Mouse (Mus musculus): ENCODE results near the gene Slc35a5. TPM values are rescaled to one million over a fixed set of nuclear protein-coding genes. Genes with fewer than 3 reads are reported as not detected.

The Slc35a5 gene
- total RNA-seq, 2 experiments from 2014 or later, result 49.5 to 52.3 TPM

DNA sequence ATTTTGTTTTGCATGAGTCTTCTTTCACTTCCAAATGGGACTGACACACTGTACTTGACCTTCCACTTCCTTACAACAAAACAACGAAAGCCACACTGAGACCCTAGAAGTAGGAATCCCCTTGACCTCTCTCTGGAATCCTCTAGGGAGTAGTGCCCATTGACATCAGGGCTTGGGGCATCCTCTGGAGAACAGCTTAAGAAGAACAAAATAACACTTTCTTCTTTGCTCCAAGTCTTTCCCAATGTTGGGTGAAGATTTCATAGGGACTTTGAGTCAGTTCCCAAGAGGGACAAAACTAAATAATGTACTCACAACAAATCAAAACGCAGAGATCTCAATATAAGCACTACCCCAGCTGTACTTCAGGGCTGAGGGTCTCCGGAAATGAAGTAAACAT, 39.7 kb downstream of the Slc35a5 start:
- no peak for DNase-seq
- intact Hi-C loops (cut with DNase I), result no loop called here

DNA sequence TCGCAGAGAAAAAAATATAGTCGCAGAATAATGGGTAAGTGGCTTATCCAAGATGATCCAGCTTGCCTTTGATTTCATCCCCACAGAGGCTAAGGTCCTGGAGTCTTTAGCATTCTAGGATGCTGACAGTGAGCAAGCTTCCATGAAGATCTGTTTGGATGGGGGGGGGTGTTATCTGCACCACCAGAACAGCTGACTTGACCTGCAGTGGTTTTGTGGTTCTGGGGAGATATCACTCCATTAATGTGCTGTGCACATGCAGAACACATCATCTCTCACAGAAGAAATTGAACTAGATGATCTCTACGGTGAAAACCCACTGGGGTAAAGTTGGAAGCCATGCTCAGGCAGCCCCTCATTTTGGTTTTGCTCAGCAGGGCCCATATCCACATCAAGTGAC, 41.3 kb downstream of the Slc35a5 start:
- intact Hi-C loops (cut with DNase I), result no loop called here
- no peak for DNase-seq

DNA sequence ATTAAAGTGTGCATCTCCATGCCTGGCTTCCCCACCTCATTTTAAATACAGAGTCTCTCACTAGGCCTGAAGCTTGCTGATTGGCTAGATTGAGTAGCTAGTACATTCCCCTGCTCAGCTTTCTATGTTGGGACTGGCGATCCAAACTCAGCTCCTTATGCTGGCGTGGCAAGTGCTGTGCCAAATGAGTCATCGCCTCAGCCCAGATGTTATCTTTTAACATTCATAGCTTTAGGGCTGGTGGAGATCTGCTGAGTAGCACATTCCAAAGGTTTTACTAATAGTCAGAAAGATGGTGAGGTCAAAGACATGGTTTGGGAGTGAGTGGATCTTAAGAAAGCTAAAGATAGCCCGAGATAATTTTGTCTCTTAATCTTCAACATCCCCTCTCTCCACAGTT, 48.0 kb downstream of the Slc35a5 start:
- intact Hi-C loops (cut with DNase I), result no loop called here
- no peak for DNase-seq

DNA sequence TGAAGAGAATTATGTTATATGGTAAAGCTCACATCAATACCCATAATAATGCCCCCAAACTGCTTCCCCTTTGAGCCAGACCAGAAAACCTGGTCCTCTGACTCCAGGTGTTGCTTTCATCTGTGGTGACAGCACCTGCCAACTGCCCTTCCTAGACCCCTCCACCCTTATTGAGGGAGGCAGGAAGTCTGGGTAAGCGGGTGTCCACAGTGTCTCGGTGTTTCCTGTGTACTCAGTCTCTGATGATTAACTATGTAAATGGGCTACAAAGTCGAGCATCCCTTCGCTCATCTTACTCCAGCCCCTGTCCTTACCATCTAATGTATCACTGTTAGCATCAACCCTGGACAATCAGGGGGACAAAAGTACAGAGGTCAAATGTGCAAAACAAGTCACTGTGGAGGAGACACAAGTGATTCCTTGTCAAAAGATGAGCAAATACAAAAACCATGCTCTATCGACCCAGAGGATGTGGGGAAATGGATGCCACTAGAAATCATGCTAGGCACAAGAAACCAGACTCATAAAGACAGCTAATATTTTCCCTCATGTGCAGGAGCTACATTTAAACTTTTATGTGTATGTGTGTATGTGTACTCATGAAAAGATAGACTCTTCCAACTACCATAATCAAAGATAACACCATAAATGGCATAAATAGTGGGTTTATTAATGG, 50.2 kb downstream of the Slc35a5 start:
- no peak for DNase-seq
- intact Hi-C loops (cut with DNase I), result no loop called here

DNA sequence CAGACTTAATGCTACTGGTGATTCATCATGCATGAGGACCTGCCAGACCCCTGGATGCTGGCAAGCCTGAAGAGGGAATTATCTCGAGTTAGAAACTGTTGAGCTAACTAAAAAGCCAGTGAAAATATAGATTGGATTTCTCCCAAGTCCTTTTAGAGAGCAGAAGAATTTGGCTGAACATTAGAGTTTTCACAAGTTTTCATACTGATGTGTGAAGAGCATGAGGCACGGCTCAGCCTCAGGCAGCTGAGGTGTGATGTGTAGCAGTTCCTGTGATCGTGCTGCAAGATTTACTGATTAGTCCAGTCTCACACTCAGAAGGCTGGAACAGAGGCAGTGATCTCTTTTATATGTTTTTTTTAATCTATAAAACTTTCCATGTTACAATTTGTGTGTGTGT, 53.5 kb downstream of the Slc35a5 start:
- no peak for DNase-seq
- intact Hi-C loops (cut with DNase I), result no loop called here

DNA sequence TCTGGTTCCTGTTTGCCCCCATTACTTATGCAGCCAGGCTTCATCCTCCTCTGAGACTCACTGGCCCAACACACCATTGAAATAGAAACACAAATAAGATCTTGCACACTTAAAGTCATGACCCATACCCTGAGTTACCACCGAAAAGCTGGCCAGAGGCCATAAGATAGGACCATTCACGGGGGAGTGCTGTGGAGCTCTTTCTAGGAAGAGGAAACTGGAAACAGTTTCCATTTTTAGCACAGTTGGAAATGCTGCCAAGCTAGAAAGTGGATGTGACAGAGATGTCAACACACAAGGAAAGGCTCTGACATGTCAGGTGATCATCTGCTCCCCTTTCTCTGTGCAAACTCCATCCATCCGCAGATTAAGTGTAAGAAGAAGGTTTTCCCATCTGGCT, 57.6 kb downstream of the Slc35a5 start:
- intact Hi-C loops (cut with DNase I), result no loop called here

DNA sequence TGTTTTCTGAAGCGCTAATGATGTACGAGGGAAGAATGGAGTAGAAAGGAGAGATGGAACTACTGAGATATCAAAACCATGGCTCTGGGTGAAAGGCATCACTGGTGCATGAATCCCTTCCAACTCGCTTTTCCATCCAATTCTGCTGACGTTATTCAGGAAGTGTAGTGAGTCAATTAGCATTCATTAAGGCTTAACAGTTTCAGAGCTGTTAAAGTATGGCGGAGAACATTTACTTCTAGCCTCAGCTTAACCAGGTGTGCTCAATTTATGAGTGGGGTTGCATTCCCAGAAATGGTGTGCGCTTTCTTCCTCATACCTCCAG, 59.7 kb downstream of the Slc35a5 start:
- intact Hi-C loops (cut with DNase I), result no loop called here
- no peak for DNase-seq

More for the DNA sequence above, 57.6 kb downstream of the Slc35a5 start:
- no peak for DNase-seq

DNA sequence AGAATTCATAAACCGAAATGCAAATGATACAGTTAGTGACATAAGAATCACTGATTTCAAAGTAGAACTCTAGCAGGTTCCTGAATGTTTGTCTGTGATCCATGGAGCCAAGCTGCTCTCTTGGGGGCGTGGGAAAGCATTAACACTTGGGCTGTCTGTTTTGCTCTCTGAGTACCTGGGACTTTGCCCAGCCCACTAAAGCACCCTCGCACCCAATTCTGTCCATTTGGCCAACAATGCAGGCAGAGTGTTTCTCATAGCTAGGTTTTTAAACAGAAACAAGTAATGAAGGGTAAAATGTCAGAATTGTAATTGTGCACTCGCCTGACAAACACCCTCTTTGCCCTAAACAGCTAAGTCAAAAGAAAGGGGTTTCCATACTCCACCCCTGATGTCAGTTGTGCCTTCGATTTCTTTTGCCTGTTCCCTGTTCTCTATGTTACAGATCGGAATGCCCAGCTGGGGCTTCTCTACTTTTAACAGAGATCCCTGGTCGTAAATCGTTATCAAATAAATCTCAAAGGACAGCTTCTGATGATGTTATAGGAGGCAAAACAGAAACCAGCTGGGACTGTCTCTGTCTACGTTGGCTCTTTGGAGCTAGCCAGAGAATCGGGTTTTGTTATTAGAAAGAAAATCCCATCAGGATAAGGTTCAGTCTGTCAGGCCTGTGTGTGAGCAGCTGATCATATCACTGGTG, 60.2 kb downstream of the Slc35a5 start:
- DNase-seq, result no peak
- intact Hi-C loops (cut with DNase I), result no loop called here

DNA sequence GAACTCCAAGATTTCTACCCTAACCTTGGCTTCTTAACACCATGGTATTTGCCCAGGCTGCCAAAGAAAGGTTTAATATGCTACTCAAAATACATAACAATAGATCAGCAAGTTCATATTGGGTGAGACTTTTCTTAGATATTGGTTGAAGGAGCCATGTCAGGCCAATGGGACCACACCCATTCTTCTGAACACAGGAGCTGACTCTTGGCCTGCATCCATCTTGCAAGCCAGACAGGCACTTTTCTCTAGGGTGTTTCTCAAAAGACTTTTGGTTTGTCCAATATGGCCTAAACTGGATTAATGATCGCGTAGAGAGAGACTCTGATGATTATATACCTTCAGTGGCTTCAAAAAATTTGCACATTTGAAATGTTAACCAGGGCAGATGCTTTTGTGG, 61.0 kb downstream of the Slc35a5 start:
- no peak for DNase-seq
- intact Hi-C loops (cut with DNase I), result no loop called here

DNA sequence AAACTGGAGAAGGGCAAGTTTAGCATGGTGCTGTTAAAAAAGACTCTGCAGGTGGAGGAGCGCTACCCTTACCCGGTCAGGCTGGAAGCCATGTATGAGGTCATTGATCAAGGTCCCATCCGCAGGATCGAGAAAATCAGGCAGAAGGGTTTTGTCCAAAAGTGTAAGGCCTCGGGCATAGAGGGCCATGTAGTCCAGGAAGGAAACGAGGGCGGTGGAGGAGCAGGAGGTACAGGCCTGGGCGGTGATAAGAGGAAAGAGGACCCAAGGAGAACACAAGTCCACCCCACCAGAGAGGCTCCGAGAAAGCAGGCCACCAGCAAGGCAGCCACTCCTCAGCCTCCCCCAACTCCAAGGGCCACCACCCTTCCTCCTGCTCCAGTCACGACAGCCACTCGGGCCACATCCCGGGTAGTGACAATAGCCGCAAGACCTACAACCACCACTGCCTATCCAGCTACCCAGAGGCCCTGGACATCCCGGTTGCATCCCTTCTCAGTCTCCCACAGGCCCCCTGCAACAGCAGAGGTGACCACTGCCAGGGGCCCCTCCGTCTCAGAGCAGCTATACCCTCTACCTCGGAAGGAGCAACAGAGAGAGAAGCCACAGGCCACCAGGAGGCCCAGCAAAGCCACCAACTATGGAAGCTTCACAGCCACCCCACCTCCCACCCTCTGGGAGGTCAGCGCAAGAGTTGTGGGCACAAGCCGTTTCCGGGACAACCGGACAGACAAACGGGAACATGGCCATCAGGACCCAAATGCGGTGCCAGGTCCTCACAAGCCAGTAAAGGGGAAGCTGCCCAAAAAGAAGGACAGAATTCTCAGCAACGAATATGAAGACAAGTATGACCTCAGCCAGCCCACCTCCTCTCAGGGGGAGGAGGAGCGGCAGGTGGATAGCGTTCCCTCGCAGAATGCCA, 62.7 kb downstream of the Slc35a5 start:
- peak; percentile 37 for DNase-seq
- intact Hi-C loops (cut with DNase I), result no loop called here

DNA sequence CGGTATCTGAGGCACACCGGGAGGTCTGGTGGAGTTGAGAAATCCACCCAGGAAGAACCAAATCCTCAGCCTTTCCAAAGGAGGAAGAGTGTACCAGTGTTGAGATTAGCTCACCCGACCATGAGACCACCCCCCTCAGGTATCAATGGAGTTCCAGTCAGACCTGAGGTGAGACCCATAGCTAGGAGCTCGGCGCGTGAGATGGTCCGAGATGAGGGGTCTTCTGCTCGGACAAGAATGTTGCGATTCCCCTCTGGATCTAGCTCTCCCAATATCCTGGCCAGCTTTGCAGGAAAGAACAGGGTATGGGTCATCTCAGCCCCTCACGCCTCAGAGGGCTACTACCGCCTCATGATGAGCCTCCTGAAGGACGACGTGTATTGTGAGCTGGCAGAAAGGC, 63.5 kb downstream of the Slc35a5 start:
- intact Hi-C loops (cut with DNase I), result no loop called here
- no peak for DNase-seq

DNA sequence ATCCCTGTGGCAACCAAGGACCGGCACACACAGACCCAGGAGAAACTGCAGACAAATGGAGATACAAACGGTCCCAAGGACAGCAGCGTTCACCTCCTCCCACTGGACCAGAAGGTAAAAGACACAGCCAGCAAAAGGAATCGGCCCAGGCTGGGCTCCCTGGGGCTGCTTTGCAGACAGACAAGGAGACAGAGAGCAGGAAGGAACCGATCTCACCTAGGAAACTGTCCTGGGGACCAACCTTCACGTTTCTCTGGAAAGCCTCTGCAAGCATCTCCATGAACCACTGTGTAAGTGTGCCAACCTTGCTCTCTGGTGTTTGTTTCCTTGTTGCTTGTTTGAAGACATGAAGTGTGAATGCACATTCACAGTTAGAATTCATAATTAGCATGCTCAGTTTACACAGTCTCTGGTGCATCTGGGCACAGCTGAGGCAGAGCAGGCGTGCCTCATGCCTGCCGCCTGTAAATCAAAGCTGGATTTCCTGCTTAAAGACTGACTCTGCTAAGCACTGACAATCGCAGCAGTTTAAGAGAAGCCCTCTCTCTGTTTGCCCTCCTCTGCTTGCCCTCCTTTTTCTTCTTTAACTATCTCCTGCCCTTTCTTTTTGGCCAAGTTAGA, 64.3 kb downstream of the Slc35a5 start:
- intact Hi-C loops (cut with DNase I), result loop anchor here (5.0 kb wide), 2 partner anchors 327 to 352 kb away; partner anchors contain the start of gene Cd200r1
- DNase-seq, result no peak

DNA sequence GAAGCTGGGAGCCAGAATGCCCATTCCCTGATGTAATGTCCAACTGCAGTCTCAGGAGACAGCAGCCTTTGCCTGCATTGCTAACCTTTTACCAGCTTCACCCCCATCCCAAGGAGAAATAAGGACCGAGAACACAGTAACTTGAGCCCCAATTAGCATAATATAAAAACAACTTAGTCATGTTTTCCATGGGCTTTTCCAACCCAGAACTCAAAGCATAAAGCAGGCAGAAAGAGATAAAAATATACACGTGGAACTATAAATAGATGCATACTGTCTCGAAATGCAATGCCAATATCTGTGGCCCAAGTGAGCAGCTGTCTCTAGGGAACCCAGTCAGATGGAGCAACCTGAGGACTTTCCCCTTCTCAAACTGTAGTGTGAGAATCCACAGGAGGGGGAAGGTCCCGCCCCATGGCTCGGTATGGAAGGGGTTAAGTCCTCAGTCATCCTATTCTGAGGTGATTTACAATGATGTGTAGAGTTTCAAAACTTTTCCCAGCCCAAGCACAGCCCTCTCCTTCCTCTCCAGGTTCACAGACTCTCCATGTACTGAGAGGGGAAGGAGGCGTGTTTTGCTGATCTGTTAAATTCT, 65.3 kb downstream of the Slc35a5 start, which contains the start of gene Ccdc80:
Ccdc80 (plus strand) TSS at position 266 of the 595 bp plus-strand sequence.
- intact Hi-C loops (cut with DNase I), result loop anchor here (5.0 kb wide), 2 partner anchors 326 to 351 kb away; partner anchors contain the start of gene Cd200r1
- DNase-seq, result no peak

DNA sequence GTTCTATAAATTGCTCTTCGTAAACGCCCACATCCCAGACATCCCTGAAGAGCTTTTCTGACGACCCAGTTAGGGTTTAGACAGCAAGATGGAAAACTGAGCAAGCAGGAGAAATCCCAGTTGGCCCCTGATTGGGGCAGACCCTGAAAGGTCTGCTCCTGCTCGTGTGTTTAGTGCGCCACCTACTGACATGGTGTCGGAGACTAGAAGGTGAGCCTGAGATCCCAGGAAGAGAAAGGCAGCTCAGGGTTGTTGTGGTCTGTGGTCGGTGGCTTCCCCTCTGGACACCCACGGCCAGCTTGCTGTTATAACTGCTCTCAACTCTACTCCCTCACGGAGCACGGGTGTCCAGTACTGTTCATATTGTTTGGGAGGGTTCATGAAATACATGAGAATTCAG, 68.5 kb downstream of the Slc35a5 start:
- intact Hi-C loops (cut with DNase I), result loop anchor here (5.0 kb wide), 2 partner anchors 323 to 348 kb away; partner anchors contain the start of gene Cd200r1
- peak; percentile 82 for DNase-seq

Other genes starting within 250 kb of the Slc35a5 start
- under 1 TPM; 0.26 to 0.78 TPM for gene Cd200r3, start 215.0 kb downstream of the Slc35a5 start, total RNA-seq (2021)
- 10 to 100 TPM; 12.8 to 14.5 TPM for gene Ccdc80, start 65.3 kb downstream of the Slc35a5 start, total RNA-seq (2021)
- 10 to 100 TPM; 41.8 to 48.1 TPM for gene Atg3, start 79 bp upstream of the Slc35a5 start, total RNA-seq (2021)
- under 1 TPM; 0.18 to 0.78 TPM for gene Btla, start 65.6 kb upstream of the Slc35a5 start, total RNA-seq (2021)

Measured in left cerebral cortex, postnatal 4 days (tissue).